In genomic region chr11:44158236-44158635, GRCm38 (mm10) we compare ENCODE assay signal across 13 mouse cellular contexts.
"Had no signal": no experiment of that assay in that cellular context is flagged by ENCODE, and none has a peak within 500 bp of the region (broad histone marks: within the 10 kb centered on the region; RNA-seq: fewer than 3 reads in every experiment).

No protein-coding gene starts in this region.

- DNase-seq: gastrocnemius, adult 2 months; gastrocnemius, postnatal 10 days; gastrocnemius, postnatal 25 days; heart, adult 2 months; heart, postnatal 14 days; kidney, adult 11 months; kidney, adult 2 months; kidney, adult 9 months; kidney, postnatal 14 days; kidney, postnatal 4 days; left cerebral cortex, postnatal 4 days; liver; liver, embryonic 13.5 days had no signal
